Mouse (Mus musculus) embryonic facial prominence, embryonic 14.5 days (tissue): ENCODE measurements at regions not wholly inside any gene's neighbourhood (a gene's known extent, or its start where the extent isn't known, plus 50 kb on each side); places are given as distances from the start of the nearest gene placed in this dataset.
A peak's percentile ranks its signal among the peaks of the same experiment; 100 is the strongest.
"Not testable (repeated sequence)": the region's sequence is repeated elsewhere in the genome, so short reads cannot be mapped to it uniquely, and the experiment has no call there.

Experiments
- ATAC-seq: fragments of 200-750 bp; cut with Nextera tagmentation; 2 replicates; pipeline ENCODE4 v1.8.0; 2017; ENCODE audit warnings: low read depth, moderate number of reproducible peaks, moderate TSS enrichment
- DNase-seq: peaks from one replicate; pipeline ENCODE4 v3.0.0-alpha.2; 2015; ENCODE audit warnings: low spot score
- H3K27ac ChIP-seq: fragments of 300-500 bp; sonication (generic); replicated peaks from 2 replicates; pipeline ENCODE4 v1.5.1; 2014; ENCODE audit warnings: low read depth, mild to moderate bottlenecking, low read length, moderate library complexity
- H3K27me3 ChIP-seq: fragments of 300-500 bp; sonication (generic); replicated peaks from 2 replicates; pipeline ENCODE4 v1.6.1; 2014; ENCODE audit warnings: low read length; ENCODE audit not compliant: control insufficient read depth, insufficient read depth
- H3K36me3 ChIP-seq: fragments of 300-500 bp; sonication (generic); 2 replicates; pipeline ENCODE4 v1.6.1; 2014; ENCODE audit warnings: low read length, mixed read lengths; ENCODE audit not compliant: control insufficient read depth, insufficient read depth
- H3K4me1 ChIP-seq: fragments of 300-500 bp; sonication (generic); 2 replicates; pipeline ENCODE4 v1.6.1; 2014; ENCODE audit warnings: antibody characterized with exemption, low read length; ENCODE audit not compliant: control insufficient read depth, insufficient read depth
- H3K4me2 ChIP-seq: fragments of 300-500 bp; sonication (generic); 2 replicates; pipeline ENCODE4 v1.6.1; 2014; ENCODE audit warnings: low read depth, mild to moderate bottlenecking, low read length, moderate library complexity, mixed read lengths
- H3K4me3 ChIP-seq: fragments of 300-500 bp; sonication (generic); 2 replicates; pipeline ENCODE4 v1.5.1; 2014; ENCODE audit warnings: low read depth, mild to moderate bottlenecking, low read length
- H3K9ac ChIP-seq: fragments of 300-500 bp; sonication (generic); 2 replicates; pipeline ENCODE4 v1.6.1; 2014; ENCODE audit warnings: low read depth, mild to moderate bottlenecking, low read length, moderate library complexity, mixed read lengths
- H3K9me3 ChIP-seq: fragments of 300-500 bp; sonication (generic); 2 replicates; pipeline ENCODE4 v1.6.1; 2016; ENCODE audit warnings: low read length; ENCODE audit not compliant: control insufficient read depth
- WGBS: fragments of 180-500 bp; shearing (Covaris S2); extraction: QIAGEN DNeasy Blood & Tissue Kit; methylation state at CpG from one replicate; pipeline ENCODE4 v1.1.7; 2014; 5-methylcytosine and 5-hydroxymethylcytosine counted together

DNA sequence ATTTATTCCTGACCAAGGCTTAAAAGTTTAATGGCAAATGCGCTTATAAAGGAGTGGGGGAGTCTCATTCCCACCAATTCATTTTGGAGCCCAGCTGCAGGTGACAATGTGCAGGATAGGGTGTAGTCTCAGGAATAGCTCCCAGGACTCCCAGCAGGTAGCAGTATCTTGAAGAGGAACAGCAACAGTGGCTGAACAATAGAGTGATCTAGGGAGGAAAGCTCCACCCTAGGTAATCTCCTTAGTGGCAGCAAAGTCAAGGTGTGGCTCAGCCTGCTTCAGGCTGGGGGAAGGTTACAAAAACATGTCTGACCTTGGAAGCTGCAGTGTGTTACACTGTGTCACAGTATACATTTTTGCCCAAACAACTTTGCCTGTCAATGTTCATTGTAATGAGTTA lies 255.2 kb downstream of the Ppp1r3a start:
- H3K27me3 ChIP-seq, H3K27ac ChIP-seq, H3K9ac ChIP-seq, H3K4me1 ChIP-seq, ATAC-seq, DNase-seq, H3K36me3 ChIP-seq, H3K4me3 ChIP-seq, H3K4me2 ChIP-seq, H3K9me3 ChIP-seq: not testable (repeated sequence)
- 56% methylated on average over 1 of the region's 1 CpGs for WGBS

DNA sequence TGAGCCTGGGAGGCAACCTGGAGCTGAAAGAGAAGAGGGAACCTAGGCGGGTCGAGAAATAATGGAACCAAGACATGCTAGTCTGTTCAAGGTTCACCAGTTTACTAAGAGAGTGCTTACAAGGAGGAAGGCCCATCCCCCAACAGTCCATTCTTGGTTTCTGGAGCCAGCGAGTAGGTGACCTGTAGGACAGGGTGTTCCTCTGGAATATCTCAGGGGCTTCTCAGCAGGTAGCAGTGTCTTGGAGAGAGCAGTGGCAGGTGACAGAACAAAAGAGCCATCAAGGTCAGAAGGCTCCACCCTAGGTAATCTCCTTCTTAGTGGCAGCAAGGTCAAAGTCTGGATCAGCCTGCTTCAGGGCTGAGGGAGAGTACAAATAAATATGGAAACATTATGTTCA lies 268.4 kb downstream of the Ppp1r3a start:
- not testable (repeated sequence) for H3K9me3 ChIP-seq, H3K4me3 ChIP-seq
- 80% methylated on average over 3 of the region's 3 CpGs for WGBS

DNA sequence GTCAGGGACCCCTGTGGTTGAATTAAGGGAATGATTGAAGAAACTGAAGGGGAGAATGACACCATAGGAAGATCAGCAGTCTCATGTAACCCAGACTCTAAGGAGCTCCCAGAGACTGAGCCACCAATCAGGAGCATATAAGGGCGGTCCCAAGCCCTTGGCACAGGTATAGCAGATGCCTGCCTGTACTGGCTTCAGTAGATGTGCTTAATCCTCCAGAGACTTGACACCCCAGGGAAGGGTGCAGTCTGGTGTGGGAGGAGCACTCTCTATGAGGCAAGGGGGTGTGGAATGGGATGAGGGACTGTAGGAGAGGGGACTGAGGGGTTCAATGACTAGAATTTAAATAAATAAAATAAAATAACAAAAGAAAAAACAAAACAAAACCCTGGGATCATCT lies 298.7 kb downstream of the Ppp1r3a start:
- Histone ChIP-seq H3K27me3 (no peaks in the 10 kb centered on the region), H3K4me2 (no peak overlapping the region), H3K27ac (no peak overlapping the region), H3K4me1 (no peaks in the 10 kb centered on the region), H3K4me3 (no peak overlapping the region), H3K9me3 (no peaks in the 10 kb centered on the region), H3K36me3 (no peaks in the 10 kb centered on the region), H3K9ac (no peak overlapping the region)
- no peak for DNase-seq
- 0 out of 2 replicates have a peak, but pooled peaks have one; percentile 18 for ATAC-seq
- WGBS, result 73% methylated on average over 1 of the region's 1 CpGs

More for the DNA sequence above, 268.4 kb downstream of the Ppp1r3a start:
- not testable (repeated sequence) for H3K27ac ChIP-seq, H3K4me1 ChIP-seq, DNase-seq, H3K9ac ChIP-seq, H3K27me3 ChIP-seq, H3K4me2 ChIP-seq, H3K36me3 ChIP-seq, ATAC-seq

DNA sequence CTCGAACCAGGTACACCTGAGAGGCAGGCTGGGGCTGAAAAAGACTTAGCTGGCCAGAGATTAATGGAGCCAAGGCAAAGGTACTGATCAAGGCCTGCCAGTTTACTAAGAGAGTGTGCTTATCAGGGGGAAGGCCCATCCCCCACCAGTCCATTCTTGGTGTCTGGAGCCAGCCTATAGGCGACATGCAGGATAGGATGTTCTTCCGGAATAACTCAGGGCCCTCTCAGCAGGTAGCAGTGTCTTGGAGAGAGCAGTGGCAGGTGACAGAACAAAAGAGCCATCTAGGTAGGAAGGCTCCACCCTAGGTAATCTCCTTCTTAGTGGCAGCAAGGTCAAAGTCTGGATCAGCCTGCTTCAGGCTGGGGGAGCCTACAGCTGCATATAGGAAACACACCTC lies 301.8 kb downstream of the Ppp1r3a start:
- H3K4me2 ChIP-seq, ATAC-seq, H3K27ac ChIP-seq, H3K9ac ChIP-seq, H3K36me3 ChIP-seq, H3K27me3 ChIP-seq, H3K4me1 ChIP-seq, DNase-seq, H3K4me3 ChIP-seq, H3K9me3 ChIP-seq: not testable (repeated sequence)
- WGBS, result 74% methylated on average over 3 of the region's 3 CpGs

DNA sequence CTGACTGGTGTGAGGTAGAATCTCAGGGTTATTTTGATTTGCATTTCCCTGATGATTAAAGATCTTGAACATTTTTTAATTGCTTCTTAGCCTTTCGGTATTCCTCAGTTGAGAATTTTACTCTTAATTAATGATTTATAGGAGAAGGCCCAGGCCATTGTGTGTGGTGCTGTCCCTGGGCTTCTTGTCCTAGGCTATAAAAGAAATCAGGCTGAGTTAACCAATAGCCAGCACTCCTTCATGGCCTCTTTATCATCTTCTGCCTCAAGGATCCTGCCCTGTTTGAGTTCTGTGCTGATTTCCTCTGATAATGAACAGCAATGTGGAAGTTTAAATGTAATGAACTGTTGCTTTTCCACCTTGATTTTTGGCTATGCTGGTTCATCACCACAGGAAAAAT lies 323.3 kb downstream of the Ppp1r3a start:
- WGBS, result 92% methylated on average over 1 of the region's 1 CpGs
- ATAC-seq, result no peak
- no peaks in the 10 kb centered on the region for H3K4me1 ChIP-seq
- H3K9ac ChIP-seq, result no peak overlapping the region
- no peak overlapping the region for H3K4me2 ChIP-seq
- no peaks in the 10 kb centered on the region for H3K9me3 ChIP-seq
- DNase-seq, result no peak
- no peaks in the 10 kb centered on the region for H3K27me3 ChIP-seq
- H3K36me3 ChIP-seq, result no peaks in the 10 kb centered on the region
- no peak overlapping the region for H3K27ac ChIP-seq
- H3K4me3 ChIP-seq, result no peak overlapping the region

DNA sequence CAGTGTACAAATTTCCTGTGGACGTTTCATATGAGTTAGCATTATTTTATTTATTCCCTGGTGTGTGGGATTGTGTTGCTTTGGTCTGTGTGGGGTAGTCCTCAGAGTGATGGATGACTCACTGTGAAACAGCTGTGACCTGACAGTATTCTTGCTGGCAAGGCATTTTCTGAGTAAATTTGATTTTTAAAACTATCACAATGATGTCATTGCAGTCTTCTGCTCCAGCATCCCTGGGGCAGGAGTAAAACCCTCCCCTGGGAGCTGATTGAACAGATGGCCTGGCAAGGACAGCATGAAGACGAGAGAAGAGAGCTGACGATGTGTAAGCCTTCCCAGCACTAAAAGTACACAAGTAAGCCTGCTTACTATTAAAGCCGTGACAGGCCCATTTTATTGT lies 345.3 kb downstream of the Ppp1r3a start:
- H3K4me2 ChIP-seq, result no peak overlapping the region
- H3K27me3 ChIP-seq, result no peaks in the 10 kb centered on the region
- H3K9ac ChIP-seq, result no peak overlapping the region
- no peak overlapping the region for H3K27ac ChIP-seq
- ATAC-seq (peak; percentile 89), DNase-seq (peak; percentile 72)
- no peaks in the 10 kb centered on the region for H3K4me1 ChIP-seq
- no peaks in the 10 kb centered on the region for H3K9me3 ChIP-seq
- 25% methylated on average over 4 of the region's 4 CpGs for WGBS
- no peak overlapping the region for H3K4me3 ChIP-seq
- no peaks in the 10 kb centered on the region for H3K36me3 ChIP-seq

DNA sequence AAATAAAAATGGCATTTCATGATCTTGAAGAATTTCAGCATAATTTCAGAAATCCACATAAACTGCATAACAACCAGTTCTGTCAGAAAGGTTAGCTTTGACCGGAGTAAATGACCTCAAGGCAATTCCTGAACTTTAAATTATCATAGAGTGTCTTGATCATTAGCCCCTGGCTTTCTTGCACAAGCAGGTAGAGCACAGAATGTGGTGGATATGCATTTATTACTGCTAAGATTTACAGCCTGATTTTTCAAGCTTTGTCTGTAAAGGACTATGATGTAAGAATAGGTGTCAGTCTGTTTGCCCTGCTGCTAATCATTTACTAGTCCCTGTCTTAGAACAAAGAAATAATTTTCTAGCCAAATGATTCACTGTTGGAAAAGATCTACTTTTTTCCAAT lies 347.3 kb downstream of the Ppp1r3a start:
- Histone ChIP-seq H3K9ac (no peak overlapping the region), H3K4me2 (no peak overlapping the region), H3K4me3 (no peak overlapping the region), H3K36me3 (no peaks in the 10 kb centered on the region), H3K9me3 (no peaks in the 10 kb centered on the region), H3K27me3 (no peaks in the 10 kb centered on the region), H3K4me1 (no peaks in the 10 kb centered on the region), H3K27ac (no peak overlapping the region)
- ATAC-seq (no peak), DNase-seq (no peak)
- 76% methylated on average over 1 of the region's 1 CpGs for WGBS

DNA sequence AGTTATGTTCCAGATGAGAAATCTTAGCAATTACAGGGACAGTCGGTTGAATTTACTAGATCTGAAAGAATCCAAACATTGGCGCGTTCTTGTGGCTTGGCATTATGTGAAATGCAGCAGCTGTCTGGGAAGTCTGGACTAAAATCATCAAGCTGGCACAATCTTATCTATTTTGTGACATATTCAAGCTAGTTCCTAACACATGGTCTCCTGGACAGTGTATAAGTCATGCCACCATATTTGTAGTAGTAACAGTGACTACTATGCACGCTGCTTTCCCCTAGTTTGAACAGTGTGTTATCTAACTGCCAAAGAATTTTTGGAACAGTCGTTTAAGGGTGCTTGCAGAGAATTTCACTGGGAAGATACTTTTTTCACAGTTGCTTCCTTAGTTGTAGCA lies 396.8 kb downstream of the Ppp1r3a start:
- H3K4me3 ChIP-seq, result no peak overlapping the region
- WGBS, result 82% methylated on average over 5 of the region's 5 CpGs
- H3K27ac ChIP-seq, result no peak overlapping the region
- no peaks in the 10 kb centered on the region for H3K9me3 ChIP-seq
- no peak for ATAC-seq
- no peaks in the 10 kb centered on the region for H3K4me1 ChIP-seq
- H3K36me3 ChIP-seq, result no peaks in the 10 kb centered on the region
- H3K9ac ChIP-seq, result no peak overlapping the region
- H3K27me3 ChIP-seq, result no peaks in the 10 kb centered on the region
- H3K4me2 ChIP-seq, result no peak overlapping the region
- DNase-seq, result no peak
